Mouse (Mus musculus): ENCODE data around the gene Cpeb2. TPM values are rescaled to one million over a fixed set of nuclear protein-coding genes. Genes with fewer than 3 reads are reported as not detected.

The Cpeb2 gene
- polyA plus RNA-seq, 1 experiment from 2014 or later, result 7.2 TPM

GRCm38 (mm10) chr5:43334469-43334868, 101.5 kb downstream of the Cpeb2 start:
- Histone ChIP-seq H3K4me2 (replicated peaks; ENCODE audit: low read depth) (no peak overlapping the region), H3K4me3 (ENCODE audit: low read depth, low read length) (no peak overlapping the region), H3K27me3 (ENCODE audit: control insufficient read depth, insufficient read depth, low read length) (no peaks in the 10 kb centered on the region), H3K9ac (ENCODE audit: low read length) (no peak overlapping the region), H3K27ac (replicated peaks) (no peak overlapping the region), H3K36me3 (ENCODE audit: control insufficient read depth, insufficient read depth, low read length) (no peaks in the 10 kb centered on the region), H3K9me3 (ENCODE audit: control insufficient read depth, low read length) (no peaks in the 10 kb centered on the region), H3K4me1 (replicated peaks; ENCODE audit: control insufficient read depth, insufficient read depth) (no peaks in the 10 kb centered on the region)
- no peak for ATAC-seq (ENCODE audit: low FRiP score, low TSS enrichment)
- TF ChIP-seq EP300 (optimal IDR thresholded peaks at IDR 0.05) (no peak), CTCF (IDR thresholded peaks at IDR 0.05; ENCODE audit: low read depth) (no peak)
- no peak for DNase-seq (ENCODE audit: low spot score)
- 74% methylated on average over 2 of the region's 2 CpGs for WGBS

DNA sequence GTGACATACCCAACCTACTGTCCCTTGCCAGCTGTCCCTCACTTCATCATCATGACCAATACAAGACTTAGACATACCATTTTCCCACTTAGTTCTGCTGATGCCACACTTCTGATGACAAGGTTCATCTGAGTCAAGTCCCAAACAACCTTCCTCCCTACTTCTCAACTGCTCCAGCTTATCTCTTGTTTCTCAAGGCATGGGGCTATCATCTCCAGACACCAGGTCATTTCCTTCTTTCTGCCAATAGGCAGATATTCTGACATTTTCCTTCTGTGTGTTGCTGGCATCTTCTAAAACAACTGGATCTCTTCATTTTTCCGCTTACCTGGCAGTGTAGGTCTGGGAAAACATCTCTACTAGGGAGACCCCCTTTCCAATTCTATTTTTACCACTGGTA, 104.2 kb downstream of the Cpeb2 start:
- Histone ChIP-seq H3K9ac (ENCODE audit: low read length) (no peak overlapping the region), H3K4me2 (replicated peaks; ENCODE audit: low read depth) (no peak overlapping the region), H3K9me3 (ENCODE audit: control insufficient read depth, low read length) (no peaks in the 10 kb centered on the region), H3K27me3 (ENCODE audit: control insufficient read depth, insufficient read depth, low read length) (no peaks in the 10 kb centered on the region), H3K4me1 (replicated peaks; ENCODE audit: control insufficient read depth, insufficient read depth) (no peaks in the 10 kb centered on the region), H3K36me3 (ENCODE audit: control insufficient read depth, insufficient read depth, low read length) (no peaks in the 10 kb centered on the region), H3K27ac (replicated peaks) (no peak overlapping the region), H3K4me3 (ENCODE audit: low read depth, low read length) (no peak overlapping the region)
- no peak for ATAC-seq (ENCODE audit: low FRiP score, low TSS enrichment)
- TF ChIP-seq EP300 (optimal IDR thresholded peaks at IDR 0.05), result no peak
- TF ChIP-seq CTCF (IDR thresholded peaks at IDR 0.05; ENCODE audit: low read depth), result no peak
- WGBS, result 94% methylated on average over 1 of the region's 1 CpGs
- DNase-seq (ENCODE audit: low spot score), result no peak

DNA sequence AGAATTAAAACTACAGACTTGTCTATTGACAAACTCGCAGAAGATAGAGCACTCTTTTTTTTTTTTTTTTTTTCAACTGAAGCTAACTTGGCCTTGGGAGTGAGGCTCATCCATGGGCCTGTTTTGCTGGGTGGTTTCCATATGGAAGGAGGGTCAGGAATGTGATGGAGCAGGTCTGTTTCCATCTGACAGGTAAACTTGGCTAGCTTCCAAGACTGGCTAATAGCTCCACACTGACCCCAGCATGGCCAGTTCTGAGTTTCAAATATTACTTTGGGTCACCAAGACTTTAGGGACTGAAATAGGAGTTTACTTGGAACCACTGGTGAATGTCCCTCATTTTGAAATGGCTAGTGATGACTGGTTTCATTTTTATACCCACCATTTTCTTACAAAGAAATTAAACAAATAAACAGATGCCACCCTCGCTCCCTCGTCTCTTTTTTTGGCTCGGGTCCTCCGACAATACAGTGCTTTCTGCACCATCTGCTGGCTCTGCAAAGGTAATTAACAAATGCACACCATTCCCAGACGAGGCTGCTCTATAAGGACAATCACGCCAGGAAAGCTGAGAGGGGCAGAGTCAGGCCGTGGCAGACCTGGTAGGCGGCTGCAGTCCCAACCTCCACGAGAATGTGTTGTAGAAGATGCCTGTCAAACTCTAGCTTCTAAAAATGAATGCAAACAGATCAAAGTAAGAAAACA, 106.0 kb downstream of the Cpeb2 start:
- Histone ChIP-seq H3K4me3 (ENCODE audit: low read depth, low read length) (no peak overlapping the region), H3K4me2 (replicated peaks; ENCODE audit: low read depth) (no peak overlapping the region), H3K9ac (ENCODE audit: low read length) (no peak overlapping the region), H3K27ac (replicated peaks) (no peak overlapping the region), H3K27me3 (ENCODE audit: control insufficient read depth, insufficient read depth, low read length) (no peaks in the 10 kb centered on the region), H3K36me3 (ENCODE audit: control insufficient read depth, insufficient read depth, low read length) (no peaks in the 10 kb centered on the region), H3K4me1 (replicated peaks; ENCODE audit: control insufficient read depth, insufficient read depth) (no peaks in the 10 kb centered on the region), H3K9me3 (ENCODE audit: control insufficient read depth, low read length) (no peaks in the 10 kb centered on the region)
- DNase-seq (ENCODE audit: low spot score) (no peak), ATAC-seq (ENCODE audit: low FRiP score, low TSS enrichment) (no peak)
- 55% methylated on average over 10 of the region's 10 CpGs for WGBS
- TF ChIP-seq EP300 (optimal IDR thresholded peaks at IDR 0.05), result no peak
- TF ChIP-seq CTCF (IDR thresholded peaks at IDR 0.05; ENCODE audit: low read depth), result no peak
